Mouse (Mus musculus): ENCODE data around the gene Gm20388. TPM values are rescaled to one million over a fixed set of nuclear protein-coding genes. Genes with fewer than 3 reads are reported as not detected.

The Gm20388 gene
- total and polyA plus RNA-seq, 2 experiments from 2014 or later: 51.3 TPM; not detected in 1

DNA sequence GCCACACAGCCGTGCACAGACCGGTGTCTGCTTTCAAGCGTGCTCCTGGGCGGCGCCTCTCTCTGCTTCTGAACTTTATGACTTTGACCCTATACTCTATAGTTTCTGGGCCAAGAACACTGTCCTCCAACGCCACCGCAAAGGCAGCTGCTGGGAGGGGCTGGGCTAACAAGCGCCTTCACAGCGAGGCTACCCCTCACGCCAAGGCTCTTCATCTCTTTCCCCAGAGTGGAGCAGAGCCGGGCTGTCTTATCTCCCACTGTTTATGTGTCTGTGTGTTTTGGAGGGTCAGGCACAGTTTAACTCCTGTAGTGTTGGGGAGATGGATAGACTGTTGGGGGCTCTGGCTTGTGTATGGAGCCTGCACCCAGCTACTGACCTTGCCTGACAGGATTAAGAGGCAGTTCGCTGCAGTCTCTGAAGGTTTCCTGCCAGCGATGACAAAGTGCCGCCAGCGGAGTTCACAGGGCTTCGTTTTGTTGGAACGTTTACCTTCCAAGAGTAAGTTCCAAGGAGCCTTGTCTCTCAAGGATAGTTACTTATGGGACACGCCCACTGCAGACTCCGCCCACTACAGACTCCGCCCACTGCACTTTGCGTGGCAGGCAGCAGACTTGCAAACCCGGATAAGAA is 783.3 kb downstream of the Gm20388 start:
- 57% methylated on average over 22 of the region's 22 CpGs for WGBS
- Histone ChIP-seq H3K9me3 (ENCODE audit: low read length) (no peaks in the 10 kb centered on the region), H3K4me1 (ENCODE audit: insufficient read depth) (no peaks in the 10 kb centered on the region), H3K4me3 (ENCODE audit: low read depth, low read length) (no peak overlapping the region), H3K27ac (ENCODE audit: low read depth, low read length) (no peak overlapping the region), H3K36me3 (ENCODE audit: insufficient read depth) (no peaks in the 10 kb centered on the region), H3K9ac (no peak overlapping the region), H3K4me2 (ENCODE audit: low read depth) (no peak overlapping the region), H3K27me3 (ENCODE audit: insufficient read depth, low read length) (no peaks in the 10 kb centered on the region)
- DNase-seq: no peak
- TF ChIP-seq CTCF (IDR thresholded peaks at IDR 0.05; ENCODE audit: low read depth): no peak
- ATAC-seq: no peak

- peak; percentile 38 for ATAC-seq
- H3K4me1 ChIP-seq (ENCODE audit: insufficient read depth): no peaks in the 10 kb centered on the region
- no peaks in the 10 kb centered on the region for H3K27me3 ChIP-seq (ENCODE audit: insufficient read depth, low read length)
- WGBS: 56% methylated on average over 13 of the region's 13 CpGs
- DNase-seq: peak; percentile 20
- H3K9me3 ChIP-seq (ENCODE audit: low read length): no peaks in the 10 kb centered on the region
- no peak overlapping the region for H3K27ac ChIP-seq (ENCODE audit: low read depth, low read length)
- H3K4me3 ChIP-seq (ENCODE audit: low read depth, low read length): no peak overlapping the region
- H3K4me2 ChIP-seq (ENCODE audit: low read depth): no peak overlapping the region
- H3K9ac ChIP-seq: no peak overlapping the region
- TF ChIP-seq CTCF (IDR thresholded peaks at IDR 0.05; ENCODE audit: low read depth): no peak
- no peaks in the 10 kb centered on the region for H3K36me3 ChIP-seq (ENCODE audit: insufficient read depth)
These were observed 785.9 kb downstream of the Gm20388 start for GRCm38 (mm10) chr8:120696401-120697153.

- 74% methylated on average over 17 of the region's 17 CpGs for WGBS
- no peak overlapping the region for H3K27ac ChIP-seq (ENCODE audit: low read depth, low read length)
- no peaks in the 10 kb centered on the region for H3K36me3 ChIP-seq (ENCODE audit: insufficient read depth)
- TF ChIP-seq CTCF (IDR thresholded peaks at IDR 0.05; ENCODE audit: low read depth): no peak
- no peak overlapping the region for H3K4me2 ChIP-seq (ENCODE audit: low read depth)
- ATAC-seq (no peak; the same call in 1 of the 2 replicates), DNase-seq (peak; percentile 18)
- no peaks in the 10 kb centered on the region for H3K9me3 ChIP-seq (ENCODE audit: low read length)
- no peak overlapping the region for H3K4me3 ChIP-seq (ENCODE audit: low read depth, low read length)
- no peaks in the 10 kb centered on the region for H3K27me3 ChIP-seq (ENCODE audit: insufficient read depth, low read length)
- no peaks in the 10 kb centered on the region for H3K4me1 ChIP-seq (ENCODE audit: insufficient read depth)
- H3K9ac ChIP-seq: no peak overlapping the region
These were observed 786.7 kb downstream of the Gm20388 start for GRCm38 (mm10) chr8:120697154-120697978.

DNA sequence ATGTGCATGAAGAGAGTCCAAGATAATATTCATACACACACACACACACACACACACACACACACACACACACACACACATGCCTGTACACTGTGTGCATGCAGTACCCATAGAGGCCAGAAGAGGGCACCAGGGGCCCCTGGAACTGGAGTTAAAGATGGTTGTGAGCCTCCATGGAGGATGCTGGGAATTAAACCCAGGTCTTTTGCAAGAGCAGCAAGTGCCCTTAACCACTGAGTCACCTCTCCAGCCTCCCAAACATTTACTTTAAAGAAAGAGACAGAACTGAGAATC is 787.3 kb downstream of the Gm20388 start:
- Histone ChIP-seq H3K36me3 (ENCODE audit: insufficient read depth) (no peaks in the 10 kb centered on the region), H3K27ac (ENCODE audit: low read depth, low read length) (no peak overlapping the region), H3K4me1 (ENCODE audit: insufficient read depth) (no peaks in the 10 kb centered on the region), H3K4me3 (ENCODE audit: low read depth, low read length) (no peak overlapping the region), H3K4me2 (ENCODE audit: low read depth) (no peak overlapping the region), H3K27me3 (ENCODE audit: insufficient read depth, low read length) (no peaks in the 10 kb centered on the region), H3K9me3 (ENCODE audit: low read length) (no peaks in the 10 kb centered on the region), H3K9ac (no peak overlapping the region)
- TF ChIP-seq CTCF (IDR thresholded peaks at IDR 0.05; ENCODE audit: low read depth): peak; percentile 38; the same call in 1 of the 2 replicates
- DNase-seq (no peak), ATAC-seq (no peak)

GRCm38 (mm10) chr8:120698426-120698825 is 787.8 kb downstream of the Gm20388 start:
- 85% methylated on average over 7 of the region's 7 CpGs for WGBS
- no peak for TF ChIP-seq CTCF (IDR thresholded peaks at IDR 0.05; ENCODE audit: low read depth)
- Histone ChIP-seq H3K27ac (ENCODE audit: low read depth, low read length) (no peak overlapping the region), H3K9me3 (ENCODE audit: low read length) (no peaks in the 10 kb centered on the region), H3K4me2 (ENCODE audit: low read depth) (no peak overlapping the region), H3K4me1 (ENCODE audit: insufficient read depth) (no peaks in the 10 kb centered on the region), H3K36me3 (ENCODE audit: insufficient read depth) (no peaks in the 10 kb centered on the region), H3K4me3 (ENCODE audit: low read depth, low read length) (no peak overlapping the region), H3K27me3 (ENCODE audit: insufficient read depth, low read length) (no peaks in the 10 kb centered on the region), H3K9ac (no peak overlapping the region)
- no peak for DNase-seq
- ATAC-seq: no peak

DNA sequence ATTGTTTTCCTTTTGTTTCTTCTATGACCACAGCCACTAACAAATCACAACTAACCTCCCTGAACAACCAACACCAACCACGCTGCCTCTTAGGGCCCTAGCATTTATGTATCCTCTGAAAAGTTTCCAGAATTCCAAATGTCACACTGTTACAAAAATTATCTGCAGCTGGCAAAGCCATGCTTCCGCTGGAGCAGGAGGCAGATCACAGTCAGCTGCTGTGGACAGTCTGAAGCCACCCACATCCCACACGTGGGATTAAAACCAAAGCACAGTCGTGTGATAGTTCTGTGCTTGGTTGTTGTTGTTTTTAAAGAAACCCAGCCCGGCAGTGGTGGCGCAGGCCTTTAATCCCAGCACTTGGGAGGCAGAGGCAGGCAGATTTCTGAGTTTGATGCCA is 788.4 kb downstream of the Gm20388 start:
- Histone ChIP-seq H3K27ac (ENCODE audit: low read depth, low read length) (no peak overlapping the region), H3K4me3 (ENCODE audit: low read depth, low read length) (no peak overlapping the region), H3K27me3 (ENCODE audit: insufficient read depth, low read length) (no peaks in the 10 kb centered on the region), H3K4me2 (ENCODE audit: low read depth) (no peak overlapping the region), H3K9ac (no peak overlapping the region), H3K9me3 (ENCODE audit: low read length) (no peaks in the 10 kb centered on the region), H3K36me3 (ENCODE audit: insufficient read depth) (no peaks in the 10 kb centered on the region), H3K4me1 (ENCODE audit: insufficient read depth) (no peaks in the 10 kb centered on the region)
- DNase-seq: no peak
- no peak for ATAC-seq
- no peak for TF ChIP-seq CTCF (IDR thresholded peaks at IDR 0.05; ENCODE audit: low read depth)
- WGBS: 80% methylated on average over 6 of the region's 6 CpGs

- no peak for TF ChIP-seq CTCF (IDR thresholded peaks at IDR 0.05; ENCODE audit: low read depth)
- Histone ChIP-seq H3K27me3 (ENCODE audit: insufficient read depth, low read length) (no peaks in the 10 kb centered on the region), H3K9me3 (ENCODE audit: low read length) (no peaks in the 10 kb centered on the region), H3K4me2 (ENCODE audit: low read depth) (no peak overlapping the region), H3K4me3 (ENCODE audit: low read depth, low read length) (no peak overlapping the region), H3K4me1 (ENCODE audit: insufficient read depth) (no peaks in the 10 kb centered on the region), H3K27ac (ENCODE audit: low read depth, low read length) (no peak overlapping the region), H3K9ac (no peak overlapping the region), H3K36me3 (ENCODE audit: insufficient read depth) (no peaks in the 10 kb centered on the region)
- ATAC-seq: no peak
- DNase-seq: no peak
- WGBS: 79% methylated on average over 2 of the region's 2 CpGs
These were observed 788.9 kb downstream of the Gm20388 start for GRCm38 (mm10) chr8:120699565-120699964.

All from forebrain, postnatal 0 days (tissue).